Mouse (Mus musculus) midbrain, embryonic 11.5 days (tissue): ENCODE data around the gene Vegfc. TPM values are rescaled to one million over a fixed set of nuclear protein-coding genes. Genes with fewer than 3 reads are reported as not detected.

Source experiments
- ATAC-seq: fragments of 200-750 bp; cut with Nextera tagmentation; 2 replicates; pipeline ENCODE4 v1.8.0; 2017; ENCODE audit warnings: moderate TSS enrichment, moderate library complexity; ENCODE audit not compliant: low FRiP score
- DNase-seq: peaks from one replicate; pipeline ENCODE4 v3.0.0; 2015; ENCODE audit warnings: low spot score; ENCODE audit errors: missing footprints
- H3K27ac ChIP-seq: fragments of 300-500 bp; sonication (generic); 2 replicates; pipeline ENCODE4 v1.5.1; 2014; ENCODE audit warnings: low read depth, low read length
- H3K27me3 ChIP-seq: fragments of 300-500 bp; sonication (generic); 2 replicates; pipeline ENCODE4 v1.6.1; 2014; ENCODE audit warnings: mild to moderate bottlenecking, low read length, moderate library complexity, mixed read lengths; ENCODE audit not compliant: control insufficient read depth, insufficient read depth
- H3K36me3 ChIP-seq: fragments of 300-500 bp; sonication (generic); 2 replicates; pipeline ENCODE4 v1.6.1; 2014; ENCODE audit warnings: mild to moderate bottlenecking, low read length, moderate library complexity, mixed read lengths; ENCODE audit not compliant: control insufficient read depth, insufficient read depth
- H3K4me1 ChIP-seq: fragments of 300-500 bp; sonication (generic); 2 replicates; pipeline ENCODE4 v1.6.1; 2014; ENCODE audit warnings: low read length; ENCODE audit not compliant: control insufficient read depth, insufficient read depth
- H3K4me2 ChIP-seq: fragments of 300-500 bp; sonication (generic); 2 replicates; pipeline ENCODE4 v1.6.1; 2014; ENCODE audit warnings: mild to moderate bottlenecking, moderate library complexity
- H3K4me3 ChIP-seq: fragments of 300-500 bp; sonication (generic); 2 replicates; pipeline ENCODE4 v1.5.1; 2014; ENCODE audit warnings: low read depth, low read length
- H3K9ac ChIP-seq: fragments of 300-500 bp; sonication (generic); 2 replicates; pipeline ENCODE4 v1.6.1; 2014; ENCODE audit warnings: low read length
- H3K9me3 ChIP-seq: fragments of 300-500 bp; sonication (generic); 2 replicates; pipeline ENCODE4 v1.6.1; 2016; ENCODE audit warnings: low read length; ENCODE audit not compliant: control insufficient read depth
- WGBS: fragments of 180-500 bp; shearing (Covaris S2); extraction: QIAGEN DNeasy Blood & Tissue Kit; methylation state at CpG from one replicate; pipeline ENCODE4 v1.1.7; 2014; 5-methylcytosine and 5-hydroxymethylcytosine counted together
- polyA plus RNA-seq: library from polyadenylated mRNA; unstranded; fragments of >200 nt; fragmentation: Nextera tagmentation; extraction: Ambion mirVana; gene quantifications from 2 replicates; pipeline ENCODE4 v1.2.1, GENCODE M21; 2014

Vegfc gene
- polyA plus RNA-seq, 1 experiment from 2014 or later: 5.8 TPM

- Histone ChIP-seq H3K4me3 (no peak overlapping the region), H3K27ac (no peak overlapping the region), H3K4me1 (no peaks in the 10 kb centered on the region), H3K36me3 (no peaks in the 10 kb centered on the region), H3K4me2 (no peak overlapping the region), H3K9ac (no peak overlapping the region), H3K9me3 (no peaks in the 10 kb centered on the region), H3K27me3 (no peaks in the 10 kb centered on the region)
- no peak for ATAC-seq
- DNase-seq: no peak
- 84% methylated on average over 1 of the region's 1 CpGs for WGBS
Measured at GRCm38 (mm10) chr8:54122345-54122744, 44.9 kb downstream of the Vegfc start.

GRCm38 (mm10) chr8:54130558-54130957 lies 53.2 kb downstream of the Vegfc start:
- Histone ChIP-seq H3K9ac (no peak overlapping the region), H3K27ac (no peak overlapping the region), H3K27me3 (no peaks in the 10 kb centered on the region), H3K4me3 (no peak overlapping the region), H3K36me3 (no peaks in the 10 kb centered on the region), H3K9me3 (no peaks in the 10 kb centered on the region), H3K4me2 (no peak overlapping the region), H3K4me1 (no peaks in the 10 kb centered on the region)
- WGBS: 89% methylated on average over 2 of the region's 2 CpGs
- DNase-seq (no peak), ATAC-seq (no peak)

GRCm38 (mm10) chr8:54153240-54153639 lies 75.8 kb downstream of the Vegfc start:
- no peaks in the 10 kb centered on the region for H3K27me3 ChIP-seq
- ATAC-seq (0 out of 2 replicates have a peak, but pooled peaks have one; percentile 42), DNase-seq (no peak)
- H3K9me3 ChIP-seq: no peaks in the 10 kb centered on the region
- H3K4me2 ChIP-seq: no peak overlapping the region
- no peak overlapping the region for H3K9ac ChIP-seq
- no peaks in the 10 kb centered on the region for H3K4me1 ChIP-seq
- H3K4me3 ChIP-seq: no peak overlapping the region
- H3K27ac ChIP-seq: no peak overlapping the region
- no peaks in the 10 kb centered on the region for H3K36me3 ChIP-seq
- 65% methylated on average over 4 of the region's 4 CpGs for WGBS

DNA sequence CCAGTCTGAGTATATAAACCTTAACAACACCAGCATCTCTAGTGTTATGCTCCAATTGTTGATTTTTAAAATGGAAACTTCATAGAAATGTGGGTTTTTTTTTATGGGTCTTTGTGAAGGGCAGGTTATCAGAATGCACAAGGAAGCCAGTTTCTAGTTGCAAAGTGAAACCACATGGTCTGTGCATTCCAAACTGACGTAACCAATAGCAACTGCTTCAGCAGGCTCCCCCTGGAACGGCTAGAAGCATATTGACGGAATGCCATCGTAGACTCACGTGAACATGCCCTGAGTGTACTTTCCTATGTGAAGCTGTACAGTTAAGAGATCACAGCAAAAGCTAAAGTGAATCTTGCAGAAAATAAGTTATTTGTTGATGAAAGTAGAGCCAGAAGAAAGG lies 86.1 kb downstream of the Vegfc start:
- no peak overlapping the region for H3K27ac ChIP-seq
- H3K9me3 ChIP-seq: no peaks in the 10 kb centered on the region
- H3K4me1 ChIP-seq: no peaks in the 10 kb centered on the region
- 18% methylated on average over 5 of the region's 5 CpGs for WGBS
- no peaks in the 10 kb centered on the region for H3K36me3 ChIP-seq
- DNase-seq (peak; percentile 88), ATAC-seq (peak; percentile 80; the same call in 1 of the 2 replicates)
- no peak overlapping the region for H3K4me3 ChIP-seq
- H3K9ac ChIP-seq: no peak overlapping the region
- H3K4me2 ChIP-seq: no peak overlapping the region
- no peaks in the 10 kb centered on the region for H3K27me3 ChIP-seq

- Histone ChIP-seq H3K27me3 (no peaks in the 10 kb centered on the region), H3K9me3 (no peaks in the 10 kb centered on the region), H3K4me3 (no peak overlapping the region), H3K27ac (no peak overlapping the region), H3K4me1 (no peaks in the 10 kb centered on the region), H3K36me3 (no peaks in the 10 kb centered on the region), H3K9ac (no peak overlapping the region), H3K4me2 (no peak overlapping the region)
- peak; percentile 21 for DNase-seq
- no peak for ATAC-seq
- WGBS: 84% methylated on average over 2 of the region's 2 CpGs
Measured at GRCm38 (mm10) chr8:54185336-54185735, 107.9 kb downstream of the Vegfc start.

DNA sequence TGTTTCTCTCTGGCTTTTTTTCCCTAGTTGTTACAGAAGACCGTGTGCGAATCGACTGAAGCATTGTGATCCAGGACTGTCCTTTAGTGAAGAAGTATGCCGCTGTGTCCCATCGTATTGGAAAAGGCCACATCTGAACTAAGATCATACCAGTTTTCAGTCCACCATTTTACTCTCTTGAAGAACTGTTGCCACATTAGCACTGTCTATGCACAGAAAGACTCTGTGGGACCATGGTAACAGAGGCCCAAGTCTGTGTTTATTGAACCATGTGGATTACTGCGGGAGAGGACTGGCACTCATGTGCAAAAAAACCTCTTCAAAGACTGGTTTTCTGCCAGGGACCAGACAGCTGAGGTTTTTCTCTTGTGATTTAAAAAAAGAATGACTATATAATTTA lies 108.5 kb downstream of the Vegfc start:
- peak; percentile 61 for DNase-seq
- no peak for ATAC-seq
- Histone ChIP-seq H3K36me3 (no peaks in the 10 kb centered on the region), H3K4me1 (no peaks in the 10 kb centered on the region), H3K9ac (no peak overlapping the region), H3K4me3 (no peak overlapping the region), H3K9me3 (no peaks in the 10 kb centered on the region), H3K27me3 (no peaks in the 10 kb centered on the region), H3K4me2 (no peak overlapping the region), H3K27ac (no peak overlapping the region)
- 91% methylated on average over 6 of the region's 6 CpGs for whole genome bisulfite sequencing

GRCm38 (mm10) chr8:54216250-54216649 lies 138.8 kb downstream of the Vegfc start:
- H3K4me3 ChIP-seq: no peak overlapping the region
- H3K9me3 ChIP-seq: no peaks in the 10 kb centered on the region
- DNase-seq (no peak), ATAC-seq (no peak)
- H3K9ac ChIP-seq: no peak overlapping the region
- no peak overlapping the region for H3K27ac ChIP-seq
- no peak overlapping the region for H3K4me2 ChIP-seq
- H3K36me3 ChIP-seq: no peaks in the 10 kb centered on the region
- 83% methylated on average over 2 of the region's 2 CpGs for WGBS
- H3K4me1 ChIP-seq: no peaks in the 10 kb centered on the region
- H3K27me3 ChIP-seq: no peaks in the 10 kb centered on the region

GRCm38 (mm10) chr8:54228801-54229204 lies 151.4 kb downstream of the Vegfc start:
- DNase-seq (peak; percentile 78), ATAC-seq (no peak)
- H3K27me3 ChIP-seq: no peaks in the 10 kb centered on the region
- no peaks in the 10 kb centered on the region for H3K9me3 ChIP-seq
- H3K4me2 ChIP-seq: no peak overlapping the region
- no peaks in the 10 kb centered on the region for H3K36me3 ChIP-seq
- no peak overlapping the region for H3K27ac ChIP-seq
- WGBS: 51% methylated on average over 1 of the region's 1 CpGs
- no peaks in the 10 kb centered on the region for H3K4me1 ChIP-seq
- H3K9ac ChIP-seq: no peak overlapping the region
- no peak overlapping the region for H3K4me3 ChIP-seq

- Histone ChIP-seq H3K36me3 (no peaks in the 10 kb centered on the region), H3K9ac (no peak overlapping the region), H3K4me2 (no peak overlapping the region), H3K9me3 (no peaks in the 10 kb centered on the region), H3K27ac (no peak overlapping the region), H3K4me1 (no peaks in the 10 kb centered on the region), H3K4me3 (no peak overlapping the region), H3K27me3 (no peaks in the 10 kb centered on the region)
- WGBS: 98% methylated on average over 1 of the region's 1 CpGs
- no peak for ATAC-seq
- peak; percentile 45 for DNase-seq
Measured at GRCm38 (mm10) chr8:54230638-54231037, 153.2 kb downstream of the Vegfc start.

- H3K4me2 ChIP-seq: no peak overlapping the region
- no peak for ATAC-seq
- no peak overlapping the region for H3K4me3 ChIP-seq
- H3K4me1 ChIP-seq: no peaks in the 10 kb centered on the region
- H3K9ac ChIP-seq: no peak overlapping the region
- H3K9me3 ChIP-seq: no peaks in the 10 kb centered on the region
- 90% methylated on average over 6 of the region's 6 CpGs for WGBS
- H3K27me3 ChIP-seq: no peaks in the 10 kb centered on the region
- no peaks in the 10 kb centered on the region for H3K36me3 ChIP-seq
- H3K27ac ChIP-seq: no peak overlapping the region
- DNase-seq: no peak
Measured at GRCm38 (mm10) chr8:54233316-54233715, 155.9 kb downstream of the Vegfc start.
